8 mouse cellular contexts compared by ENCODE assay signal in genomic region chr17:4906504-4906903, GRCm38 (mm10).
A peak's percentile ranks its signal among the peaks of the same experiment; 100 is the strongest.
DNase-seq lines count a peak whose midpoint lies in the region; ATAC-seq lines count a peak whose summit lies in the region.

No protein-coding gene starts in this region.

- H3K4me3 ChIP-seq in limb, embryonic 11.5 days (ENCODE audit: low read depth, low read length) = no peak overlapping the region

- H3K4me1 ChIP-seq in limb, embryonic 11.5 days (ENCODE audit: control insufficient read depth, insufficient read depth, low read length) = no peaks in the 10 kb centered on the region

- H3K27ac ChIP-seq in limb, embryonic 11.5 days (replicated peaks; ENCODE audit: low read depth, low read length) = no peak overlapping the region

- H3K36me3 ChIP-seq in limb, embryonic 11.5 days (ENCODE audit: control insufficient read depth, insufficient read depth, low read length) = no peaks in the 10 kb centered on the region

- H3K4me2 ChIP-seq in limb, embryonic 11.5 days (ENCODE audit: low read depth, severe bottlenecking) = no peak overlapping the region

- WGBS in limb, embryonic 11.5 days = 44% methylated on average over 3 of the region's 3 CpGs

- DNase-seq in embryo, embryonic 10.5 days (ENCODE audit: low spot score) = peak; percentile 15
- no peak for DNase-seq in embryo, embryonic 10 days (ENCODE audit: low spot score)
- DNase-seq in testis, postnatal 10 days (ENCODE audit: low spot score) = peak; percentile 34
- no peak for DNase-seq in testis, postnatal 14 days (ENCODE audit: low spot score)
- peak; percentile 21 for DNase-seq in limb, embryonic 11.5 days (ENCODE audit: low spot score)
- DNase-seq in adrenal gland, postnatal 36 days = no peak

- no peak for ATAC-seq in limb, embryonic 11.5 days (ENCODE audit: insufficient number of reproducible peaks, low FRiP score, low TSS enrichment, low read depth)
- no peak for ATAC-seq in erythroid progenitor cell, adult 5-6 weeks (replicated peaks; ENCODE audit: low FRiP score, poor library complexity, severe bottlenecking)
- ATAC-seq in megakaryocyte, adult 5-6 weeks (ENCODE audit: poor library complexity, severe bottlenecking) = no peak

- no peaks in the 10 kb centered on the region for H3K9me3 ChIP-seq in limb, embryonic 11.5 days (ENCODE audit: control insufficient read depth, low read length)

- no peaks in the 10 kb centered on the region for H3K27me3 ChIP-seq in limb, embryonic 11.5 days (ENCODE audit: control insufficient read depth, insufficient read depth, low read length)

- no peak overlapping the region for H3K9ac ChIP-seq in limb, embryonic 11.5 days (ENCODE audit: low read length)

Comparison
In these comparisons a context has a peak if more than half of its experiments do, and no peak if none do; other contexts are left out.
1. DNase-seq: peak in embryo, embryonic 10.5 days (single experiment), testis, postnatal 10 days (single experiment) and limb, embryonic 11.5 days (single experiment); none in embryo, embryonic 10 days (single experiment), testis, postnatal 14 days (single experiment) and adrenal gland, postnatal 36 days (0 of 2).